Comparison of ENCODE assay signal across 11 mouse cellular contexts in the genomic region with DNA sequence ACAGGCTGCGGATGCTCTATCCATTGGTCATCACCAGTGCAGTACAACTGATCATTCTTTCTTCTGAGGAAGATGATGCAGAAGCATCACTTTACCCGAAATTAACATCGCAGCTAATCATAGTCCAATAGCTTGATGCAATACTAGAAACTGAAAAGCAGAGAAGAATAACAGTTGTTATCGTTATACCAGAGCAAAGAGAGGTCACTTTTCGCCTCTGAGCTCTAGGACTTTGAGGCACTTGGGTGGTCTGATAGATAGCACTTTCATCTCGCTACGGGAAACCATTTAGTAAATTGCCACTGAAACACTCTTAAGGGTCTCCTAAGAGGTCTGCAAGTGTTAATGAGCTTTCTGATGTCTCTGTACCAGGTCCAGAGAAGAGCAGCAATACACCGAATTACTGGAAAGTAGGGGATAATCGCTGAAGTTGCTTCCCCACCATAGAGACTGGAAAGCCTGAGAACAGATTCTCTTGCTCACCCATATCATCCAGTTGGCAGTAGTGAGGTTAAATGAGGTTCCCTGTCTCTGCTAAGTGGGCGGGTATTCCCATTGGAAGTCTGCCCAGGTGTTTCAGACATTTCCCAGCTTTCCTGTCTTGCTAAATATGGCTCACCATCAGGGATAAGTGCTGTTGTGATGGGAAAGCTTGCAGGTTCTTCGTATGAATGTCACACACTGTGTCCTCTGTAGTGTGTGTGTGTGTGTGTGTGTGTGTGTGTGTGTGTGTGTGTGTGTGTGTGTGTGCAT.
DNase-seq lines count a peak whose midpoint lies in the region; ATAC-seq and TF ChIP-seq lines count a peak whose summit lies in the region.
"Had no signal": no experiment of that assay in that cellular context is flagged by ENCODE, and none has a peak within 500 bp of the region (broad histone marks: within the 10 kb centered on the region; RNA-seq: fewer than 3 reads in every experiment).

No protein-coding gene starts in this region.

- peak overlapping the region; percentile 47; the same call in 1 of the 2 replicates for H3K27ac ChIP-seq in lung, postnatal 0 days (ENCODE audit: low read length)
- no peak overlapping the region for H3K27ac ChIP-seq in kidney, embryonic 15.5 days
- no peak overlapping the region for H3K27ac ChIP-seq in midbrain, embryonic 16.5 days (ENCODE audit: low read length)
- H3K27ac ChIP-seq: embryonic facial prominence, embryonic 13.5 days; liver, embryonic 14.5 days had no signal

- peak; percentile 67 for TF ChIP-seq EP300 in lung, postnatal 0 days (IDR thresholded peaks at IDR 0.05)

- 0 out of 2 replicates have a peak, but pooled peaks have one; percentile 22 for TF ChIP-seq CTCF in lung, postnatal 0 days (IDR thresholded peaks at IDR 0.05)

- DNase-seq in adipocyte (ENCODE audit: low spot score) = peak; percentile 77
- peak; percentile 20 to 37 for DNase-seq in cerebellum, postnatal 36 days
- peak; percentile 89 for DNase-seq in heart, postnatal 4 days
- DNase-seq in lung, postnatal 0 days (ENCODE audit: low spot score) = peak; percentile 80
- no peak for DNase-seq in spleen, postnatal 36 days (ENCODE audit: low spot score in 2 of 2)
- no peak for DNase-seq in kidney, postnatal 10 days

- no peak overlapping the region for H3K4me3 ChIP-seq in lung, postnatal 0 days (ENCODE audit: low read depth, low read length)
- no peak overlapping the region for H3K4me3 ChIP-seq in kidney, embryonic 15.5 days (replicated peaks)
- H3K4me3 ChIP-seq in midbrain, embryonic 16.5 days (ENCODE audit: low read depth, low read length) = no peak overlapping the region
- H3K4me3 ChIP-seq: embryonic facial prominence, embryonic 13.5 days had no signal

- no peaks in the 10 kb centered on the region for H3K4me1 ChIP-seq in lung, postnatal 0 days (ENCODE audit: insufficient read depth, low read depth, low read length)
- no peaks in the 10 kb centered on the region for H3K4me1 ChIP-seq in kidney, embryonic 15.5 days
- no peaks in the 10 kb centered on the region for H3K4me1 ChIP-seq in midbrain, embryonic 16.5 days (ENCODE audit: control insufficient read depth, insufficient read depth, low read length)

- 46% methylated on average over 11 of the region's 11 CpGs for WGBS in lung, postnatal 0 days
- 69% methylated on average over 11 of the region's 11 CpGs for WGBS in kidney, embryonic 15.5 days
- 87% methylated on average over 11 of the region's 11 CpGs for WGBS in midbrain, embryonic 16.5 days

- no peak overlapping the region for H3K4me2 ChIP-seq in lung, postnatal 0 days (replicated peaks; ENCODE audit: low read depth, low read length)
- H3K4me2 ChIP-seq in kidney, embryonic 15.5 days = no peak overlapping the region
- H3K4me2 ChIP-seq in midbrain, embryonic 16.5 days (ENCODE audit: low read length) = no peak overlapping the region
- H3K4me2 ChIP-seq: embryonic facial prominence, embryonic 13.5 days had no signal

- H3K9me3 ChIP-seq in lung, postnatal 0 days (ENCODE audit: low read length) = no peaks in the 10 kb centered on the region
- H3K9me3 ChIP-seq in kidney, embryonic 15.5 days (replicated peaks) = no peaks in the 10 kb centered on the region
- H3K9me3 ChIP-seq in midbrain, embryonic 16.5 days (replicated peaks; ENCODE audit: control insufficient read depth, low read length, poor library complexity, severe bottlenecking) = 0 out of 2 replicates have a peak, but pooled peaks cover 3% of the 10 kb centered on the region
- H3K9me3 ChIP-seq: embryonic facial prominence, embryonic 13.5 days had no signal

- ATAC-seq in lung, postnatal 0 days = peak; percentile 89
- no peak for ATAC-seq in kidney, embryonic 15.5 days (replicated peaks; ENCODE audit: low FRiP score)
- ATAC-seq in midbrain, embryonic 16.5 days = no peak
- ATAC-seq: Patski had no signal

- H3K9ac ChIP-seq in lung, postnatal 0 days (replicated peaks; ENCODE audit: low read depth) = no peak overlapping the region
- H3K9ac ChIP-seq in kidney, embryonic 15.5 days = no peak overlapping the region
- H3K9ac ChIP-seq in midbrain, embryonic 16.5 days (ENCODE audit: low read depth, low read length) = no peak overlapping the region
- H3K9ac ChIP-seq: embryonic facial prominence, embryonic 13.5 days; liver, embryonic 14.5 days had no signal

- no peaks in the 10 kb centered on the region for H3K36me3 ChIP-seq in lung, postnatal 0 days (ENCODE audit: insufficient read depth, low read length)
- no peaks in the 10 kb centered on the region for H3K36me3 ChIP-seq in kidney, embryonic 15.5 days
- no peaks in the 10 kb centered on the region for H3K36me3 ChIP-seq in midbrain, embryonic 16.5 days (ENCODE audit: control insufficient read depth, insufficient read depth, low read length)
- H3K36me3 ChIP-seq: embryonic facial prominence, embryonic 13.5 days had no signal

- H3K27me3 ChIP-seq in lung, postnatal 0 days (replicated peaks; ENCODE audit: insufficient read depth, low read length) = no peaks in the 10 kb centered on the region
- no peaks in the 10 kb centered on the region for H3K27me3 ChIP-seq in kidney, embryonic 15.5 days
- no peaks in the 10 kb centered on the region for H3K27me3 ChIP-seq in midbrain, embryonic 16.5 days (ENCODE audit: control insufficient read depth, insufficient read depth, low read depth, low read length)
- H3K27me3 ChIP-seq: embryonic facial prominence, embryonic 13.5 days; Patski had no signal

Comparison
In these comparisons a context has a peak if more than half of its experiments do, and no peak if none do; other contexts are left out.
1. DNase-seq: peak in adipocyte (single experiment), cerebellum, postnatal 36 days (2 of 2), heart, postnatal 4 days (single experiment) and lung, postnatal 0 days (single experiment); none in spleen, postnatal 36 days (0 of 2) and kidney, postnatal 10 days (single experiment).